Mouse (Mus musculus): ENCODE measurements around the gene Ptcd3.
"Not testable (repeated sequence)": the region's sequence is repeated elsewhere in the genome, so short reads cannot be mapped to it uniquely, and the experiment has no call there.

GRCm38 (mm10) chr6:71925233-71925632, 16.7 kb upstream of the Ptcd3 start:
- not testable (repeated sequence) for TF ChIP-seq CTCF, EP300 (IDR thresholded peaks at IDR 0.05)
